Mouse (Mus musculus): ENCODE data around the gene Rbsn.

The Rbsn gene

GRCm38 (mm10) chr6:92176450-92176849 lies 38.3 kb downstream of the Rbsn start:
- no peak for DNase-seq (ENCODE audit: low read depth, low spot score)

- no peak for DNase-seq (ENCODE audit: low read depth, low spot score)
These were observed 52.0 kb downstream of the Rbsn start for GRCm38 (mm10) chr6:92162724-92163123.

DNA sequence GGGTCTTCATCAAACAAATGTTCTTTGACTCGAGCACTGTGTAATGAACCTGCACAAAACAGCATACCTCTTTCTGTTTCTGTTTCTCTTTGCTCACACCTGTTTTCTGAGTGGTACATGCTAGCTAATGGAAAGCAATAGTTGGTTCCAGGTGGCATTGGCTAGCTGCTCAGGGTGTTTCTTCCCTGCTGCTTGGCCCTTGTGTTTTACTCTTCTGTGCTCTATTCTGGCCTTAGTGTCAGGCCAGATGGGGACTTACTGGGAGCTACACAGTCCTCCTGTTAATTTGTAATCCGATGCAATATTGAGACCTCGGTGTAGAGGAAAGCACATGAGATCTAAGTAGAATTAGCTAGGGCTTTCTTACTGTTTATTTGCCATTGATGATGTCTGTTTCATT lies 55.9 kb downstream of the Rbsn start:
- no peak for DNase-seq (ENCODE audit: low read depth, low spot score)

DNA sequence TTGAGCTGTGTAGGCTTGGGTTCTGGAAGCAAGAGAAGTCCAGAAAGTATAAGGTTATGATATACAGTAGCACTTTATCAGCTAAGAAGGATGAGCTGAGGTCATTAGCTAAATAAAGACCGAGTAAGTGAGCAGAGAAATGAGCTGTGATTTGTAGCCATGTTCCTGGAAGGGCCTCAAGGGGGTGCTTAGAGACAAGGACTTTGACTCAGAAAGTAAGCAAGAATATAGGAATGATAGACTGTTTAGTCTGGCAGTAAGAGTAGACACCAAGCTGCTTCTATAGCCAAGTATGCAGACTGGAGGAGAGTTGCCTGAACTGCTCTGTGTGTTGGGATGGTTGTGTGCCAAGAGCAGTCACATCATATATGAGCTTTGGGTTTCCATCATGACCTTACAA lies 61.0 kb downstream of the Rbsn start:
- no peak for DNase-seq (ENCODE audit: low read depth, low spot score)

DNA sequence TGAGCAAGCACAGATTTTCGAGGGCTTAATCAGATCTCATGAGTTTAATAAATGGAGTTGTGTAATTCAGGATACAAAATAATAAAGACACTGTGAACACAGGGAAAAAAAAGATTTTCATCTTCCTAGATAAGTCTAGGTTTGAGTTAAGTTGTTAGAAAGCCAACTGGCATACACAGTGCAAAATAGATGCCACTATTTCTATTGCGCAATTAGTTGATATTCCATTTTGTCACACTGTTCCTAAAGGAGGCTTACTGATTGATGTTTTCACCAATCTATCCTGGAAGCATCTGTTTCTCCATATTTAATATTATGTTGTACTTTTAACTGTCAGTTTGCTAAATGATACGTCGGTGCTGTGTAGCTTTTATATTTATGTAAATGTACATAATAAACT lies 68.8 kb downstream of the Rbsn start:
- DNase-seq (ENCODE audit: low read depth, low spot score) = no peak
